Mouse (Mus musculus) liver, adult 2 months (tissue): ENCODE data around the gene Cys1.

Experiments used
- CTCF ChIP-seq: fragments of 200-500 bp; IDR thresholded peaks from 2 replicates; pipeline ENCODE4 v1.5.1; 2011; ENCODE audit warnings: low read depth, low read length, control low read depth
- POLR2A ChIP-seq: fragments of 200-500 bp; IDR thresholded peaks from 2 replicates; pipeline ENCODE4 v1.6.1; 2011; ENCODE audit warnings: low read length, control low read depth; ENCODE audit not compliant: insufficient read depth; ENCODE audit errors: extremely low read depth

DNA sequence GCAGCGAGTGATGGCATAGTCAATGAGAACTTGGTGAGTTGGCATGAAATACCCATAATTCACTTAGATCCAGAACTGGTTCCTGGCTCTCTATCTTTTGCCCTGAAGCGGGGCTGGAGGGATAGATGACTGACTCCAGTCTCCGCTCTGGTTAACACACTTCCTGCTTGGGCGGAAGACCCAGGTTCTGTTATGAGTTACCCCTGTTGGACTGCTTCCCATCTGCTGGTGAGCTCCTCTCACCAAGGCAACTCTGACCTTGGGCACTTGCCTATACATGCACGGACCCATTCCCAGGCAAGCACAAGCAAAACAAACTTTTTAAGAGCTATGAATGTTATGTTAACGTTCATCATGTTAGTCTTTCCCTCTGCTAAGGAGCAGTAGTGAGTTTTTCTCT, 27.8 kb upstream of the Cys1 start:
- TF ChIP-seq CTCF, result no peak
- TF ChIP-seq POLR2A, result no peak
